Mouse (Mus musculus) testis, adult 2 months (tissue): ENCODE results near the gene Krr1. TPM values are rescaled to one million over a fixed set of nuclear protein-coding genes. Genes with fewer than 3 reads are reported as not detected.

ENCODE experiments used
- H3K27ac ChIP-seq: fragments of 200-500 bp; 2 replicates; pipeline ENCODE4 v1.5.1; 2012; ENCODE audit warnings: low read depth, low read length; ENCODE audit not compliant: control insufficient read depth, insufficient read depth
- H3K27me3 ChIP-seq: fragments of 200-500 bp; 2 replicates; pipeline ENCODE4 v1.6.1; 2012; ENCODE audit warnings: mild to moderate bottlenecking, low read length, moderate library complexity; ENCODE audit not compliant: control insufficient read depth, insufficient read depth
- H3K36me3 ChIP-seq: fragments of 200-500 bp; 2 replicates; pipeline ENCODE4 v1.6.1; 2012; ENCODE audit warnings: mild to moderate bottlenecking, low read length; ENCODE audit not compliant: control insufficient read depth, insufficient read depth
- H3K4me1 ChIP-seq: fragments of 200-500 bp; 2 replicates; pipeline ENCODE4 v1.6.1; 2012; ENCODE audit warnings: low read length; ENCODE audit not compliant: control insufficient read depth, insufficient read depth
- H3K4me3 ChIP-seq: fragments of 200-500 bp; 2 replicates; pipeline ENCODE4 v1.5.1; 2012; ENCODE audit warnings: low read depth, mild to moderate bottlenecking, low read length, moderate library complexity, mixed read lengths; ENCODE audit not compliant: control insufficient read depth
- CTCF ChIP-seq: fragments of 200-500 bp; IDR thresholded peaks from 2 replicates; pipeline ENCODE4 v1.5.1; 2012; ENCODE audit warnings: low read depth, mild to moderate bottlenecking, inconsistent platforms, low read length, moderate library complexity; ENCODE audit not compliant: control insufficient read depth, insufficient read depth, insufficient replicate concordance
- POLR2A ChIP-seq: fragments of 200-500 bp; IDR thresholded peaks from 2 replicates; pipeline ENCODE4 v1.6.1; 2012; ENCODE audit warnings: low read depth, mild to moderate bottlenecking, inconsistent platforms, low read length, moderate library complexity; ENCODE audit not compliant: control insufficient read depth
- polyA plus RNA-seq: library from polyadenylated mRNA; depleted of rRNA; stranded (reverse); fragments of >200 nt; gene quantifications from 2 replicates; pipeline ENCODE4 v1.2.3, GENCODE M21; 2012

Gene Krr1
- polyA plus RNA-seq, 1 experiment = 7.2 TPM

DNA sequence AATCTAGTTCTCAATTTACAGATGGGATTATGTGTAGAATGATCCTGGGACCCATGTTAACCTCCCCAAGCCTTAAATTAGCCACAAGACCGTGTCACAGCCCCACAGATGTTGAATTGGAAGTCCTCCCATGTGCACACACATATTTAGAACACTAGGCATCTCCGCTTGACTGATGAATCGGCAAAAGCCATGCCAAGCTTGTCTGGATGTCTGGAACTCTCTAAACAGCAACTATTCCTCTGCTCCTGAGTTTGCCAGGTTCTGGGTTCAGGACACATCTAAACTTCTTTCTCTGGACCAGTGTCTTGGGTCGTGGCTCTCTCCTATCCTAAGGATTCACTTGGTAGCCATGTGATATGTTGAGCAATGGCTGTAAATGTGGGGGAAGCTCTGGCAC lies 36.4 kb upstream of the Krr1 start:
- H3K4me3 ChIP-seq = no peak overlapping the region
- no peak overlapping the region for H3K27ac ChIP-seq
- no peak for TF ChIP-seq POLR2A
- TF ChIP-seq CTCF = no peak
- no peaks in the 10 kb centered on the region for H3K27me3 ChIP-seq
- no peaks in the 10 kb centered on the region for H3K4me1 ChIP-seq
- no peaks in the 10 kb centered on the region for H3K36me3 ChIP-seq

DNA sequence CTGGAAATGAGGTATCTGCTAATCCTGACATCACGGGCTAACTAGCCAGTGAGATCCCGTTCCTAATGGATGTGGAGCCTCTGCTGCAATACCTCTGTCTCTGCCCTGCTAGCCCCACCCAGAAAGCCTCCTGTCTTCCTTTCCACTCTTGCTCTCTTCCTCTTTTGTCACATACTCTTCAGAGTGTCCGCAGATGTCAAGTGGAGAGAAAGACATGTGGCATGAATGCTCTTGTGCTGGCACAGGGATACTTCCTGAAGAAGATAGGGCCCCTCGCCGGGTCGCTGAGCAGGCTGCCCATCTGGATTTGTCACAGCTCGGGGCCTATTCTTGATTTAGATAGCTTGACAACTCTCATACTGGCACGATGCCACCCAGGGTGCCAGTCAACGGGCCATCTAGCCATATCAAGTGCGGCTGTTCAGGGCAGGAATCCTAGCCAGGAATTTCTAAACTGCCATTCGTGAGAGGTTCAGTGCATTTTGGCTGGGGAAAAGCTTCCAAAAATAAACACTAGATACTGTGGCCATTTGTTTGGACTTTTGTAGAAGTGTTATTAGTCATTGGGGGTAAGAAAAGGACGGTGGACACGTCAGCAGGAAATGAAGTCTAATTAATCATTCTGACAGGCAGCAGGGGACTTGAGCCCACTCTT lies 35.8 kb upstream of the Krr1 start:
- H3K36me3 ChIP-seq = no peaks in the 10 kb centered on the region
- H3K4me3 ChIP-seq = no peak overlapping the region
- no peak for TF ChIP-seq POLR2A
- no peak for TF ChIP-seq CTCF
- H3K27me3 ChIP-seq = no peaks in the 10 kb centered on the region
- H3K4me1 ChIP-seq = no peaks in the 10 kb centered on the region
- no peak overlapping the region for H3K27ac ChIP-seq

DNA sequence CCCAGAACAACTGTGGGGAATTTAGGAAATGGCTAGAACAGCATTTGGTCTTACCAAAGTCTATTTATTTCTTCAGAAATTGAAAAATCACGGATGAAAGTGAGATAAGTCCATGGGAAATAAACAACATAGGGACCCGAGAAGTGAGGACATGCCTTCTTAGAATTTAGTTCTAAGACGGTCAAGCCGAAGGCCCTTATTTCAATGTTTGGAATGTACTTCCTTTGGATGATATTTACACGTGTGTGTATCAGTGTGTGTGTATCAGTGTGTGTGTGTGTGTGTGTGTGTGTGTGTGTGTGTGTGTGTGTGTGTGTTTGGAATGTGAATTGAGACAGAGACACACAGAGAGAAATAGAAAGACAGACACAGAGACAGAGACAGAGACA lies 35.3 kb upstream of the Krr1 start:
- H3K27ac ChIP-seq = no peak overlapping the region

DNA sequence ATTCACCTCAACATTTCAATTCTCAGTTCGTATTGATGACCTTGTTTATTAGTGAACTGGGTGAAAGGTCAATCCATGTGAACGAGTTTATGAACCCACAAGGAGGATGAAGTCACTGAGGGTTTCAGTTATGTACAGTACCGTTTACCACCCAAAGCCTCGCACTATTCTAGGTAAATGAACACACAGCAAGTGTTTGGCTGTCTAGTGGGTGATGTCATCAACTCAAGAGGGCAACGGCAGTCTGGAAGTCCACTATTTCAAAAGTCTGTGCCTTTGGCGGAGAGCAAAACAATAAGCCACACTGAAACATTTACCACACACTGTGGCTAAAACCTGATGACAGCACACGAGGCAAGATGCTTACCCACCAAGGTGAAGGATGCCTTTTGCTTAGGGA lies 29.4 kb upstream of the Krr1 start:
- H3K27me3 ChIP-seq = no peaks in the 10 kb centered on the region
- no peak for TF ChIP-seq POLR2A
- no peak for TF ChIP-seq CTCF
- H3K4me1 ChIP-seq = peaks cover 9% of the 10 kb centered on the region
- peak overlapping the region; percentile 36; the same call in 1 of the 2 replicates for H3K27ac ChIP-seq
- peak overlapping the region; percentile 73; the same call in 1 of the 2 replicates for H3K4me3 ChIP-seq
- no peaks in the 10 kb centered on the region for H3K36me3 ChIP-seq

More for the DNA sequence above, 35.3 kb upstream of the Krr1 start:
- Histone ChIP-seq H3K27me3 (no peaks in the 10 kb centered on the region), H3K4me1 (no peaks in the 10 kb centered on the region), H3K4me3 (no peak overlapping the region), H3K36me3 (no peaks in the 10 kb centered on the region)
- TF ChIP-seq CTCF = no peak

DNA sequence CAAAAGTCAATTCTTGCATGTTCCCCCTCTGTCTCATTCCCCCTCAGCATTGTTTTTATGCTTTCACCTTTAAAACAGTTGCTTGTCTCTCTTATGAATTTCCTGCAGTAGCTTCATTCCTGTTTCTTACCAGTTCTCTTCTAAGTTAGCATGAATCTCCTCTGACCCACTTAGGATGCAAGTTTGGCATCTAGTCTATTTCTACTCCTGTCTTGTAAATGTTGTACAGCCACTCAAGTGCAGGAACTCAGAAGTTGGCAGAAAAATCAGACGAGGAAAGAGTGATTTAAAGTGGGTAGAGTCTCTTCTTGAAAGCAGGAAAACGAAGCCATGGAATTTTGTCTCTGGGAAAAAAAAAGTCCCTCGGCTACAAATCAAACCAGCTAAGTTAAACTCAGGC lies 26.9 kb upstream of the Krr1 start:
- Histone ChIP-seq H3K36me3 (no peaks in the 10 kb centered on the region), H3K4me1 (peaks cover 9% of the 10 kb centered on the region), H3K27ac (no peak overlapping the region), H3K4me3 (no peak overlapping the region), H3K27me3 (no peaks in the 10 kb centered on the region)
- TF ChIP-seq POLR2A (no peak), CTCF (no peak)

DNA sequence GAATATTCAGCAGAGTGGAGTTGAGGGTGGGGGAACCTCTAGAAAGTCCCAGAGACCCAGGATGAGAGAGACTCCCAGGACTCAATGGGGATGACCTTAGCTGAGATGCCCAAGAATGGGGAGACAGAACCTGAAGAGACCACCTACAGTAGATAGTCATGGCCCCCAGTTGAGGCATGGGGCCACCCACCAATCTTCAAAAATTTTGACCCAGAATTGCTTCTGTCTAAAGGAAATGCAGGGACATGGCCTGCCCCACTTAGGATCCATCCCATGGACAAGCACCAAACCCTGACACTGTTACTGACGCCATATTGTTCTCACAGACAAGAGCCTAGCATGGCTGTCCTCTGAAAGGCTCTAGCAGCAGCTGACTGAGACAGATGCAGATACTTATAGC lies 24.4 kb upstream of the Krr1 start:
- H3K4me1 ChIP-seq = peaks cover 2% of the 10 kb centered on the region; the same call in 1 of the 2 replicates
- TF ChIP-seq POLR2A (no peak), CTCF (no peak)
- no peak overlapping the region for H3K27ac ChIP-seq

DNA sequence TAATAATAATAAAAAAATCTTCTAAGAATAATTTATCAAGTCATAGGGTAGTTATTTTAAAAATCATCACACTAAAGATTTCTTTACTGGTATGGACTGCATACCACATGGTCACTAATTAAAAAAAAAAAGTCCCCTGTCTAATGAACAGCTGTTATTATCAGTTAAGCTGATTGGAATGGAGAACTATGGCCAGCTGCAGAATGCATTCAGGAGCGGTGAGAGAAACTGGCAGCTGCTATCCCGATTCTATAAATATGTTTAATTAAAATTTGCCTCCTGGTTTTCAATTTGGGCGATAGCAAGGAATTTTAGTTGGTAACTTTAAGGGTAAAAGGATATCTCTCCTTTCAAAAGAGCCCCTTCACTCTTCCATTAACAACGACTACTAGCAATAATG lies 23.5 kb upstream of the Krr1 start:
- H3K4me1 ChIP-seq = no peaks in the 10 kb centered on the region
- no peak overlapping the region for H3K4me3 ChIP-seq
- TF ChIP-seq POLR2A = no peak
- no peak for TF ChIP-seq CTCF
- no peaks in the 10 kb centered on the region for H3K36me3 ChIP-seq
- H3K27ac ChIP-seq = no peak overlapping the region
- no peaks in the 10 kb centered on the region for H3K27me3 ChIP-seq

More for the DNA sequence above, 24.4 kb upstream of the Krr1 start:
- no peak overlapping the region for H3K4me3 ChIP-seq
- H3K36me3 ChIP-seq = no peaks in the 10 kb centered on the region
- no peaks in the 10 kb centered on the region for H3K27me3 ChIP-seq
